7 mouse cellular contexts compared by ENCODE assay signal in genomic region chr15:63340322-63341060, GRCm38 (mm10).
A peak's percentile ranks its signal among the peaks of the same experiment; 100 is the strongest.
DNase-seq lines count a peak whose midpoint lies in the region; ATAC-seq lines count a peak whose summit lies in the region.

No protein-coding gene starts in this region.

- 44% methylated on average over 6 of the region's 6 CpGs for WGBS in hindbrain, embryonic 14.5 days

- H3K4me1 ChIP-seq in hindbrain, embryonic 14.5 days (replicated peaks; ENCODE audit: control insufficient read depth, insufficient read depth, low read length): no peaks in the 10 kb centered on the region

- H3K9me3 ChIP-seq in hindbrain, embryonic 14.5 days (ENCODE audit: control insufficient read depth, low read length): no peaks in the 10 kb centered on the region

- DNase-seq in MN1 (ENCODE audit: low spot score): peak; percentile 69
- DNase-seq in adrenal gland, adult 2 months: peak; percentile 59
- DNase-seq in frontal cortex, postnatal 14 days (ENCODE audit: low spot score in 2 of 2): peak; percentile 10 to 17
- peak; percentile 57 for DNase-seq in hindbrain, embryonic 14.5 days (ENCODE audit: low spot score)
- peak; percentile 25 to 36 for DNase-seq in left cerebral cortex, postnatal 14 days (ENCODE audit: low spot score in 2 of 2)
- DNase-seq in right cerebral cortex, adult 18-20 months: peak; percentile 7

- no peak overlapping the region for H3K4me2 ChIP-seq in hindbrain, embryonic 14.5 days (replicated peaks)

- ATAC-seq in hindbrain, embryonic 14.5 days (ENCODE audit: low FRiP score): no peak
- ATAC-seq in granulocyte monocyte progenitor cell, adult 5-6 weeks (replicated peaks; ENCODE audit: poor library complexity, severe bottlenecking): no peak

- intact Hi-C loops in left cerebral cortex, postnatal 14 days (cut with DNase I): no loop called here

- H3K36me3 ChIP-seq in hindbrain, embryonic 14.5 days (replicated peaks; ENCODE audit: control insufficient read depth, insufficient read depth): no peaks in the 10 kb centered on the region

- no peak overlapping the region for H3K4me3 ChIP-seq in hindbrain, embryonic 14.5 days (replicated peaks; ENCODE audit: low read length)

- no peak overlapping the region for H3K27ac ChIP-seq in hindbrain, embryonic 14.5 days

- no peaks in the 10 kb centered on the region for H3K27me3 ChIP-seq in hindbrain, embryonic 14.5 days (ENCODE audit: control insufficient read depth, insufficient read depth, low read length)

- no peak overlapping the region for H3K9ac ChIP-seq in hindbrain, embryonic 14.5 days

Comparison
In these comparisons a context has a peak if more than half of its experiments do, and no peak if none do; other contexts are left out.
1. DNase-seq: peak in every context shown above with its lines; median percentile 69 in MN1; 59 in adrenal gland, adult 2 months; 57 in hindbrain, embryonic 14.5 days; 30 in left cerebral cortex, postnatal 14 days; 14 in frontal cortex, postnatal 14 days; 7 in right cerebral cortex, adult 18-20 months.